Mouse (Mus musculus): ENCODE results near the gene Tspan32. TPM values are rescaled to one million over a fixed set of nuclear protein-coding genes. Genes with fewer than 3 reads are reported as not detected.

Gene Tspan32
- polyA plus RNA-seq, 1 experiment from 2014 or later: 6.0 TPM

GRCm38 (mm10) chr7:143046358-143046757 is 41.5 kb downstream of the Tspan32 start:
- Histone ChIP-seq H3K36me3 (ENCODE audit: control insufficient read depth, insufficient read depth, low read length) (no peaks in the 10 kb centered on the region), H3K9ac (ENCODE audit: low read length) (no peak overlapping the region), H3K4me2 (ENCODE audit: low read depth, low read length) (no peak overlapping the region), H3K4me3 (replicated peaks; ENCODE audit: low read length) (no peak overlapping the region), H3K27ac (ENCODE audit: low read length) (no peak overlapping the region), H3K4me1 (ENCODE audit: control insufficient read depth, insufficient read depth, low read length) (peaks cover 14% of the 10 kb centered on the region; the same call in 1 of the 2 replicates), H3K27me3 (ENCODE audit: control insufficient read depth, insufficient read depth, low read length) (no peaks in the 10 kb centered on the region), H3K9me3 (replicated peaks; ENCODE audit: control insufficient read depth, low read length) (no peaks in the 10 kb centered on the region; the same call in 1 of the 2 replicates)
- 59% methylated on average over 7 of the region's 7 CpGs for WGBS
- ATAC-seq (ENCODE audit: insufficient read depth, low FRiP score): no peak

- Histone ChIP-seq H3K36me3 (ENCODE audit: control insufficient read depth, insufficient read depth, low read length) (no peaks in the 10 kb centered on the region), H3K9me3 (replicated peaks; ENCODE audit: control insufficient read depth, low read length) (no peaks in the 10 kb centered on the region; the same call in 1 of the 2 replicates), H3K4me1 (ENCODE audit: control insufficient read depth, insufficient read depth, low read length) (peaks cover 4% of the 10 kb centered on the region; the same call in 1 of the 2 replicates), H3K27me3 (ENCODE audit: control insufficient read depth, insufficient read depth, low read length) (no peaks in the 10 kb centered on the region), H3K4me3 (replicated peaks; ENCODE audit: low read length) (no peak overlapping the region), H3K27ac (ENCODE audit: low read length) (no peak overlapping the region), H3K9ac (ENCODE audit: low read length) (no peak overlapping the region), H3K4me2 (ENCODE audit: low read depth, low read length) (no peak overlapping the region)
- WGBS: 79% methylated on average over 3 of the region's 3 CpGs
- ATAC-seq (ENCODE audit: insufficient read depth, low FRiP score): no peak
Measured at GRCm38 (mm10) chr7:143049331-143049730, 44.5 kb downstream of the Tspan32 start.

DNA sequence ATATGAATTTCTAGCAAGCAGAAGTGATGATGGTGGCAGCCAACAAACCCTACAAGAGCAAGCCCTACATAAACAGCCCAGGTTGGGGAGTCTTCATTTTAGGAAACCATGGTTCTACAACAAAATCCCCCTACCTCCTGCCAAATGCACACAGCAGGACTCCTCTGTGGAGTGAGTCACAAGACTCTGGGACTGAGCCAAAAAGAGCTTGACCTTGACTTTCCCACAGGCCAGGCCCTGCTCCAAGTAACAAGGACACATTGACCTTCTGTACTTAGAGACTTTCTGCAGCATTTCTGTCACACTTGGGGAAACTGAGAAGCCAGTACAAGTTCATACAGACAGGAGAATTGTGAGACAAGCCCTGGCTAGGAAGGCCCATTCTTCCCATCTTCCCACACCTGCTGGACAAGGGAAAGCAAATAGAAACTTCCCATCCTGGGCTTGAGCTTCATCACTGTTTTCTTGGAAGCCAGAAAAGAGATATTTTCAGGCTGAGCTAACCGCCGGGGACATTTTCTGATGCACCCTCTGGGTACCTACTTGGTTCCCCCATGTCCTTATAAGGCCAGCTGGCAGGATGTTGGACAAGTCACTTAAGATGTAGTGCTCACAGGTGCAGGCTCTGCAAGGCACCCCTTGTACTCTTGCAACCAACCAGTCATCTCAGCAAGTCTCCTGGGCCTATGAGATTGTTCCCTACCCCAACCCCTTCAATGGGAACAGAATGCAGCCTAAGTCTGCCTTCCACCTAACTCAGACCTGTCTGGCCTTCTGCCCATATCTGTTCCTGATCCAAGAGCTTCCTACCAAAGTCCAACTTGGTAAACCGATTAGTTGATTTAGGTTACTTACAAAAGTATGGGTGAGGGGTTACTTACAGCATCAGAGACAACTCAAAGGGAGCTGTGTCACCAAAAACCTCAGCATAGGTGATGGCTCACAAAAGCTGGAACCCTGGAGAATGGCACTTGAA is 45.3 kb downstream of the Tspan32 start:
- ATAC-seq (ENCODE audit: insufficient read depth, low FRiP score): no peak

DNA sequence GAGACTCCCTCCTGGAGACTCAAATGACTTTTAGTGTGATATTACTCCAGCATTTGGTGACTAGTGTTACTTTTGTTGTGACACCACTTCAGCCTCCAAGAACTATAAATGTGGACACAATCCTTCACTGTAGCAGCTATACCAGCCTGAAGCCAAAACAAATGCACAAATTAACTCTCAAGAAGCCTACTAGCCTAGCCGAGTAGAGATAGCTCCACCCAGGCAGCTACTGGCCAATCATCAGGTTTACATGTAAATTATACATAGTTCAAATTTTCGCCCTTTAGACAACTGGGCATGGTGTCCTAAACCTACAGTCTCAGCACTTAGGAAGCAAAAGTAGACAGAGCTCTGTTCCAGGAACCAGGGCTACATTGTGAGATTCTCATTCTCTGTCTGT is 46.5 kb downstream of the Tspan32 start:
- 62% methylated on average over 2 of the region's 2 CpGs for WGBS

More for the DNA sequence above, 45.3 kb downstream of the Tspan32 start:
- Histone ChIP-seq H3K4me2 (ENCODE audit: low read depth, low read length) (no peak overlapping the region), H3K9ac (ENCODE audit: low read length) (no peak overlapping the region), H3K27me3 (ENCODE audit: control insufficient read depth, insufficient read depth, low read length) (no peaks in the 10 kb centered on the region), H3K4me3 (replicated peaks; ENCODE audit: low read length) (no peak overlapping the region), H3K27ac (ENCODE audit: low read length) (no peak overlapping the region), H3K36me3 (ENCODE audit: control insufficient read depth, insufficient read depth, low read length) (no peaks in the 10 kb centered on the region), H3K9me3 (replicated peaks; ENCODE audit: control insufficient read depth, low read length) (no peaks in the 10 kb centered on the region), H3K4me1 (ENCODE audit: control insufficient read depth, insufficient read depth, low read length) (peaks cover 11% of the 10 kb centered on the region)
- 86% methylated on average over 3 of the region's 3 CpGs for WGBS

GRCm38 (mm10) chr7:143052626-143053007 is 47.8 kb downstream of the Tspan32 start, which contains the start of gene Cd81:
Gene Cd81 (plus strand): TSS chr7:143052739.
- Histone ChIP-seq H3K9ac (ENCODE audit: low read length) (peak within 1 kb of the TSS; percentile 98), H3K27me3 (ENCODE audit: control insufficient read depth, insufficient read depth, low read length) (no peaks in the 10 kb centered on the region), H3K4me1 (ENCODE audit: control insufficient read depth, insufficient read depth, low read length) (peaks cover 35% of the 10 kb centered on the region), H3K4me3 (replicated peaks; ENCODE audit: low read length) (peak within 1 kb of the TSS; percentile 97), H3K27ac (ENCODE audit: low read length) (peak within 1 kb of the TSS; percentile 95), H3K36me3 (ENCODE audit: control insufficient read depth, insufficient read depth, low read length) (0 out of 2 replicates have a peak, but pooled peaks cover 3% of the 10 kb centered on the region), H3K9me3 (replicated peaks; ENCODE audit: control insufficient read depth, low read length) (no peaks in the 10 kb centered on the region), H3K4me2 (ENCODE audit: low read depth, low read length) (peak within 1 kb of the TSS; percentile 84)
- peak; percentile 84 for ATAC-seq (ENCODE audit: insufficient read depth, low FRiP score)
- under 1% methylated on average over 37 of the region's 37 CpGs for WGBS

More for the DNA sequence above, 46.5 kb downstream of the Tspan32 start:
- no peak overlapping the region for H3K9ac ChIP-seq (ENCODE audit: low read length)
- ATAC-seq (ENCODE audit: insufficient read depth, low FRiP score): no peak
- no peak overlapping the region for H3K27ac ChIP-seq (ENCODE audit: low read length)
- H3K9me3 ChIP-seq (replicated peaks; ENCODE audit: control insufficient read depth, low read length): no peaks in the 10 kb centered on the region
- H3K4me3 ChIP-seq (replicated peaks; ENCODE audit: low read length): no peak overlapping the region
- H3K36me3 ChIP-seq (ENCODE audit: control insufficient read depth, insufficient read depth, low read length): 0 out of 2 replicates have a peak, but pooled peaks cover 2% of the 10 kb centered on the region
- no peaks in the 10 kb centered on the region for H3K27me3 ChIP-seq (ENCODE audit: control insufficient read depth, insufficient read depth, low read length)
- no peak overlapping the region for H3K4me2 ChIP-seq (ENCODE audit: low read depth, low read length)
- H3K4me1 ChIP-seq (ENCODE audit: control insufficient read depth, insufficient read depth, low read length): peaks cover 23% of the 10 kb centered on the region

- H3K27me3 ChIP-seq (ENCODE audit: control insufficient read depth, insufficient read depth, low read length): no peaks in the 10 kb centered on the region
- H3K4me2 ChIP-seq (ENCODE audit: low read depth, low read length): peak overlapping the region; percentile 84
- ATAC-seq (ENCODE audit: insufficient read depth, low FRiP score): peak; percentile 69
- H3K36me3 ChIP-seq (ENCODE audit: control insufficient read depth, insufficient read depth, low read length): 0 out of 2 replicates have a peak, but pooled peaks cover 3% of the 10 kb centered on the region
- no peaks in the 10 kb centered on the region for H3K9me3 ChIP-seq (replicated peaks; ENCODE audit: control insufficient read depth, low read length)
- H3K4me1 ChIP-seq (ENCODE audit: control insufficient read depth, insufficient read depth, low read length): peaks cover 41% of the 10 kb centered on the region
- whole genome bisulfite sequencing: 1% methylated on average over 46 of the region's 46 CpGs
- peak overlapping the region; percentile 95 for H3K27ac ChIP-seq (ENCODE audit: low read length)
- peak overlapping the region; percentile 97 for H3K4me3 ChIP-seq (replicated peaks; ENCODE audit: low read length)
- H3K9ac ChIP-seq (ENCODE audit: low read length): peak overlapping the region; percentile 98
Measured at GRCm38 (mm10) chr7:143053008-143053899, 48.4 kb downstream of the Tspan32 start.

GRCm38 (mm10) chr7:143053961-143054611 is 49.2 kb downstream of the Tspan32 start:
- H3K27me3 ChIP-seq (ENCODE audit: control insufficient read depth, insufficient read depth, low read length): no peaks in the 10 kb centered on the region
- no peaks in the 10 kb centered on the region for H3K9me3 ChIP-seq (replicated peaks; ENCODE audit: control insufficient read depth, low read length)
- peak overlapping the region; percentile 84 for H3K4me2 ChIP-seq (ENCODE audit: low read depth, low read length)
- 23% methylated on average over 11 of the region's 11 CpGs for WGBS
- peak overlapping the region; percentile 98 for H3K9ac ChIP-seq (ENCODE audit: low read length)
- ATAC-seq (ENCODE audit: insufficient read depth, low FRiP score): no peak
- H3K27ac ChIP-seq (ENCODE audit: low read length): peak overlapping the region; percentile 95
- 0 out of 2 replicates have a peak, but pooled peaks cover 3% of the 10 kb centered on the region for H3K36me3 ChIP-seq (ENCODE audit: control insufficient read depth, insufficient read depth, low read length)
- H3K4me1 ChIP-seq (ENCODE audit: control insufficient read depth, insufficient read depth, low read length): peaks cover 49% of the 10 kb centered on the region
- H3K4me3 ChIP-seq (replicated peaks; ENCODE audit: low read length): peak overlapping the region; percentile 97

DNA sequence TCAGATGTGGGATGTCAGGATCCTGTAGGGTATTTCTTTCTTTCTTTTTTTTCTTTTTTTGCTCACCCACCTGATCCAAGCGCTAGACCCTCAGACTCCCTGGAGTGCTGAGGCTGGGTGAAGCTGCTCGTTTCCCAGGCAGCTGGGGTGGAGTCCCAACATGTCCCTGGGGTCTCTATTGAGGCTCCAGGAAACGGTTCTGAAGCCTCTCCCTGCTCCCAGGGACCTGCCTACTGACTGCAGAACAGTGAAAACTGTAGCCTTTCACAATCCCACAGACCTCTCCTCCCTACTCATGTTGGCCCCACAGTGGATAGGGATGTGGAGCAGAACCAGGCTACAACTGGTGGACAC is 49.7 kb downstream of the Tspan32 start:
- 30% methylated on average over 3 of the region's 3 CpGs for WGBS
- H3K4me2 ChIP-seq (ENCODE audit: low read depth, low read length): peak overlapping the region; percentile 84
- H3K27ac ChIP-seq (ENCODE audit: low read length): peak overlapping the region; percentile 43
- H3K36me3 ChIP-seq (ENCODE audit: control insufficient read depth, insufficient read depth, low read length): 0 out of 2 replicates have a peak, but pooled peaks cover 3% of the 10 kb centered on the region
- ATAC-seq (ENCODE audit: insufficient read depth, low FRiP score): no peak
- peaks cover 54% of the 10 kb centered on the region for H3K4me1 ChIP-seq (ENCODE audit: control insufficient read depth, insufficient read depth, low read length)
- peak overlapping the region; percentile 97 for H3K4me3 ChIP-seq (replicated peaks; ENCODE audit: low read length)
- H3K9ac ChIP-seq (ENCODE audit: low read length): peak overlapping the region; percentile 98
- no peaks in the 10 kb centered on the region for H3K9me3 ChIP-seq (replicated peaks; ENCODE audit: control insufficient read depth, low read length)
- no peaks in the 10 kb centered on the region for H3K27me3 ChIP-seq (ENCODE audit: control insufficient read depth, insufficient read depth, low read length)
